Mouse (Mus musculus) forebrain, postnatal 0 days (tissue): Measurements from ENCODE around the gene Adipor2. TPM values are rescaled to one million over a fixed set of nuclear protein-coding genes. Genes with fewer than 3 reads are reported as not detected.

Experiments
- ATAC-seq: fragments of 200-750 bp; cut with Nextera tagmentation; 2 replicates; pipeline ENCODE4 v1.8.0; 2017; ENCODE audit warnings: mild to moderate bottlenecking, moderate library complexity
- DNase-seq: peaks from one replicate; pipeline ENCODE4 v3.0.0-alpha.2; 2015
- H3K27ac ChIP-seq: fragments of 300-500 bp; sonication (generic); 2 replicates; pipeline ENCODE4 v1.5.1; 2014; ENCODE audit warnings: low read depth, mild to moderate bottlenecking, antibody characterized with exemption, low read length, moderate library complexity, mixed read lengths
- H3K27me3 ChIP-seq: fragments of 300-500 bp; sonication (generic); 2 replicates; pipeline ENCODE4 v1.6.1; 2014; ENCODE audit warnings: mild to moderate bottlenecking, low read length, mixed read lengths; ENCODE audit not compliant: insufficient read depth
- H3K36me3 ChIP-seq: fragments of 300-500 bp; sonication (generic); 2 replicates; pipeline ENCODE4 v1.6.1; 2014; ENCODE audit warnings: mild to moderate bottlenecking, moderate library complexity; ENCODE audit not compliant: insufficient read depth
- H3K4me1 ChIP-seq: fragments of 300-500 bp; sonication (generic); 2 replicates; pipeline ENCODE4 v1.6.1; 2014; ENCODE audit warnings: antibody characterized with exemption; ENCODE audit not compliant: insufficient read depth
- H3K4me2 ChIP-seq: fragments of 300-500 bp; sonication (generic); 2 replicates; pipeline ENCODE4 v1.6.1; 2014; ENCODE audit warnings: low read depth, mild to moderate bottlenecking, moderate library complexity
- H3K4me3 ChIP-seq: fragments of 300-500 bp; sonication (generic); 2 replicates; pipeline ENCODE4 v1.5.1; 2014; ENCODE audit warnings: low read depth, low read length, mixed read lengths
- H3K9ac ChIP-seq: fragments of 300-500 bp; sonication (generic); 2 replicates; pipeline ENCODE4 v1.6.1; 2014; ENCODE audit warnings: mild to moderate bottlenecking
- H3K9me3 ChIP-seq: fragments of 300-500 bp; sonication (generic); 2 replicates; pipeline ENCODE4 v1.6.1; 2016; ENCODE audit warnings: low read length
- CTCF ChIP-seq: sonication (generic); IDR thresholded peaks from 2 replicates; pipeline ENCODE4 v1.5.1; 2016; ENCODE audit warnings: antibody characterized with exemption, control low read depth, low read depth
- WGBS: fragments of 180-500 bp; shearing (Covaris S2); extraction: QIAGEN DNeasy Blood & Tissue Kit; methylation state at CpG from one replicate; pipeline ENCODE4 v1.1.7; 2014; 5-methylcytosine and 5-hydroxymethylcytosine counted together
- polyA plus RNA-seq: library from polyadenylated mRNA; unstranded; fragments of >200 nt; fragmentation: Nextera tagmentation; extraction: Ambion mirVana; gene quantifications from 2 replicates; pipeline ENCODE4 v1.2.1, GENCODE M21; 2015
- total RNA-seq: library from RNA; depleted of rRNA; stranded (reverse); fragments of >200 nt; gene quantifications from 2 replicates; pipeline ENCODE4 v1.2.3, GENCODE M21; 2014

Gene Adipor2
- total and polyA plus RNA-seq, 2 experiments from 2014 or later = 34.0 to 46.9 TPM

DNA sequence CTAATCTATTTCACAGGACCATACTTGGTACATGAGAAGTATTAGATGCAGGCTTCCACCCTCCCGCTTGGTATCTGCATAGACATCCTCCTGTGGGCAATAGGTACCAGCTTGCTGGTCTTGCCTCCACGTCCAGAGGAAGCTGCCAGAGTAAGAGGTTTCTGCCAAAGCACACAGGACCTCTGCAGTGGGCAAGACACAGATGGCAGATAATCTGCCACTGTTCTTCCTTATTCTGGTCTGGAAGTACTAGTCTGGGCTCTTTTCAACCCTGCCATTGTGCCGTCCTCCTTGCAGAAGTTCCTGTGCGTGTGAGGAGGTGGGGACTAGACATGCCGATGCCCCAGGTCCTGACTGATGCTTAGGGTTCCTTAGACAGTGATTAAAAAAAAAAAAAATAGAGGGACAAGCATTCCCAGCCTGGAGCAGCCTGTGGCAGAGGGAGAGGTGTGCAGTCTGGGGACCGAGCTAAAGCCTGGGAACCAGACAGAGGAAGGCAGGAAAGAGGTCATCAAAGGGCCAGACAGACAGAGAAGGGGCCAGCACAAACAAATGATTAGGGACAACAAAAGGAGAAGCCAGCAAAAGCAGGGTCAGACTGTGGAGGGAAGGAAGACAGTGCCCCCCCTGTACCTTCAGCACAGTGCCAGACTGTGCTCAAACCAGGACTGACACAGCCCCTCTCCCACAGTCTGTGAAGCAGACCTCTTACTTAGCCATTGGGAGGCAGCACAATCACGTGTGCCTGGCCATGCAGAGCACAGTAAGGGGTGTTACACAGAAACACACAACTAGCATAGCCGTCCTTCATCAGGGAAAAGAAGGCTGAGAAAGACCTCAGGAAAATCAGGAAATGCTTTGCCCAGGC lies 20.6 kb upstream of the Adipor2 start:
- peak; percentile 79 for ATAC-seq
- Histone ChIP-seq H3K27me3 (no peaks in the 10 kb centered on the region), H3K36me3 (no peaks in the 10 kb centered on the region), H3K9ac (no peak overlapping the region), H3K4me2 (no peak overlapping the region), H3K27ac (no peak overlapping the region), H3K4me3 (no peak overlapping the region), H3K4me1 (no peaks in the 10 kb centered on the region), H3K9me3 (no peaks in the 10 kb centered on the region)
- 0 out of 2 replicates have a peak, but pooled peaks have one; percentile 26 for TF ChIP-seq CTCF
- no peak for DNase-seq
- WGBS = 56% methylated on average over 8 of the region's 8 CpGs

DNA sequence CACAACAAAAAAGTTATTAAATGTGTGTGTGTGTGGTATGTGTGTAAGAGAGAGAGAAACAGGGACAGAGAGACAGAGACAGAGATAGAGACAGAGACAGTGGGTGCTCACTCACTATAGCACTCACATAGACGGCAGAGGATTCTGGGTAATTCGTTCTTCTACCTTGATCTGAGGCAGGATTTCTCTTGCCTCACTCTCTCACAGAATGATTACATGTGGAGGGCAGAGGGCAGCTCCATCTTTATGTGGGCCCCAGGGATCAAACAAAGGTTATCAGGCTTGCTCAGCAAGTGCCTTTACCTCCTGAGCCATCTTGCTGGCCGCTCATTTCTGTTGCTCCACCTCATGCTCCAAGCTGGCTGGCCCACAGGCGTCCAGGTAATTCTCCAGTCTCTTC lies 16.9 kb upstream of the Adipor2 start:
- Histone ChIP-seq H3K4me3 (no peak overlapping the region), H3K9ac (no peak overlapping the region), H3K27me3 (no peaks in the 10 kb centered on the region), H3K9me3 (no peaks in the 10 kb centered on the region), H3K36me3 (no peaks in the 10 kb centered on the region), H3K27ac (no peak overlapping the region), H3K4me2 (no peak overlapping the region), H3K4me1 (no peaks in the 10 kb centered on the region)
- WGBS = 87% methylated on average over 4 of the region's 4 CpGs
- ATAC-seq = no peak
- DNase-seq = no peak
- TF ChIP-seq CTCF = no peak

GRCm38 (mm10) chr6:119431751-119432324 lies 14.3 kb upstream of the Adipor2 start:
- H3K27ac ChIP-seq = no peak overlapping the region
- no peak overlapping the region for H3K4me2 ChIP-seq
- no peaks in the 10 kb centered on the region for H3K9me3 ChIP-seq
- no peak for ATAC-seq
- H3K4me1 ChIP-seq = no peaks in the 10 kb centered on the region
- TF ChIP-seq CTCF = no peak
- WGBS = 91% methylated on average over 6 of the region's 6 CpGs
- no peaks in the 10 kb centered on the region for H3K36me3 ChIP-seq
- H3K4me3 ChIP-seq = no peak overlapping the region
- DNase-seq = no peak
- no peak overlapping the region for H3K9ac ChIP-seq
- H3K27me3 ChIP-seq = no peaks in the 10 kb centered on the region

DNA sequence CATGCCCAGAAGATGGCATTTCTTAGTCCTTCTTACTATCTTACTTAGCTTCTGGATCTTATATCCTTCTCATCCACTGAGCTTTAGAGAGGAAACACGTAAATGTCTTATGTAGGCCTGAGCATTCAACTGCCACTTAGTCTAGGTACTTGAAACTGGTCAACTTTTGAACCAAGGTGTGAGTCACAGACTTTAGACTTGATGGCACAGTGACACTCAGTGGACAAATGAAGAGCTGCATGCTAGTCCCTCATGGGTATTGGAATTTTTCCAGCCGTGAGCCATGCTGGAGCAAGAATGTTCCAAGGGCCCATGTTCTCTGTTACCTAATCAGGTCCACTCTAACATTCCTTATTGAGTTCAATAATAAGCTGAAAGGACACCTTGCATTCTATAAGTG lies 13.0 kb upstream of the Adipor2 start:
- no peaks in the 10 kb centered on the region for H3K36me3 ChIP-seq

GRCm38 (mm10) chr6:119429311-119429710 lies 11.8 kb upstream of the Adipor2 start:
- Histone ChIP-seq H3K27me3 (no peaks in the 10 kb centered on the region), H3K4me2 (no peak overlapping the region), H3K4me1 (no peaks in the 10 kb centered on the region), H3K4me3 (no peak overlapping the region), H3K27ac (no peak overlapping the region), H3K9ac (no peak overlapping the region), H3K9me3 (no peaks in the 10 kb centered on the region), H3K36me3 (no peaks in the 10 kb centered on the region)
- no peak for TF ChIP-seq CTCF
- ATAC-seq (no peak), DNase-seq (no peak)
- 98% methylated on average over 13 of the region's 13 CpGs for WGBS

More for the DNA sequence above, 13.0 kb upstream of the Adipor2 start:
- H3K9ac ChIP-seq = no peak overlapping the region
- DNase-seq = peak; percentile 64
- WGBS = 49% methylated on average over 2 of the region's 2 CpGs
- H3K4me2 ChIP-seq = no peak overlapping the region
- H3K9me3 ChIP-seq = no peaks in the 10 kb centered on the region
- no peak overlapping the region for H3K4me3 ChIP-seq
- no peaks in the 10 kb centered on the region for H3K27me3 ChIP-seq
- no peak overlapping the region for H3K27ac ChIP-seq
- no peaks in the 10 kb centered on the region for H3K4me1 ChIP-seq
- peak; percentile 47; the same call in 1 of the 2 replicates for ATAC-seq
- peak; percentile 77 for TF ChIP-seq CTCF

GRCm38 (mm10) chr6:119428611-119429010 lies 11.1 kb upstream of the Adipor2 start:
- WGBS = 90% methylated on average over 3 of the region's 3 CpGs
- ATAC-seq = no peak
- TF ChIP-seq CTCF = peak; percentile 26

GRCm38 (mm10) chr6:119421001-119421400 lies 3.5 kb upstream of the Adipor2 start:
- ATAC-seq = no peak
- 96% methylated on average over 4 of the region's 4 CpGs for WGBS
- H3K4me1 ChIP-seq = no peaks in the 10 kb centered on the region
- H3K27ac ChIP-seq = no peak overlapping the region
- H3K4me3 ChIP-seq = no peak overlapping the region
- H3K36me3 ChIP-seq = no peaks in the 10 kb centered on the region
- no peaks in the 10 kb centered on the region for H3K27me3 ChIP-seq
- H3K9ac ChIP-seq = no peak overlapping the region
- DNase-seq = no peak
- TF ChIP-seq CTCF = no peak
- no peak overlapping the region for H3K4me2 ChIP-seq
- H3K9me3 ChIP-seq = no peaks in the 10 kb centered on the region

More at GRCm38 (mm10) chr6:119428611-119429010, 11.1 kb upstream of the Adipor2 start:
- Histone ChIP-seq H3K4me2 (no peak overlapping the region), H3K9me3 (no peaks in the 10 kb centered on the region), H3K36me3 (no peaks in the 10 kb centered on the region), H3K4me3 (no peak overlapping the region), H3K4me1 (no peaks in the 10 kb centered on the region), H3K9ac (no peak overlapping the region), H3K27me3 (no peaks in the 10 kb centered on the region), H3K27ac (no peak overlapping the region)
- no peak for DNase-seq
